Mouse (Mus musculus): Measurements from ENCODE around the gene Sugp1.
A peak's percentile ranks its signal among the peaks of the same experiment; 100 is the strongest.
"Not testable (repeated sequence)": the region's sequence is repeated elsewhere in the genome, so short reads cannot be mapped to it uniquely, and the experiment has no call there.

Sugp1 gene

DNA sequence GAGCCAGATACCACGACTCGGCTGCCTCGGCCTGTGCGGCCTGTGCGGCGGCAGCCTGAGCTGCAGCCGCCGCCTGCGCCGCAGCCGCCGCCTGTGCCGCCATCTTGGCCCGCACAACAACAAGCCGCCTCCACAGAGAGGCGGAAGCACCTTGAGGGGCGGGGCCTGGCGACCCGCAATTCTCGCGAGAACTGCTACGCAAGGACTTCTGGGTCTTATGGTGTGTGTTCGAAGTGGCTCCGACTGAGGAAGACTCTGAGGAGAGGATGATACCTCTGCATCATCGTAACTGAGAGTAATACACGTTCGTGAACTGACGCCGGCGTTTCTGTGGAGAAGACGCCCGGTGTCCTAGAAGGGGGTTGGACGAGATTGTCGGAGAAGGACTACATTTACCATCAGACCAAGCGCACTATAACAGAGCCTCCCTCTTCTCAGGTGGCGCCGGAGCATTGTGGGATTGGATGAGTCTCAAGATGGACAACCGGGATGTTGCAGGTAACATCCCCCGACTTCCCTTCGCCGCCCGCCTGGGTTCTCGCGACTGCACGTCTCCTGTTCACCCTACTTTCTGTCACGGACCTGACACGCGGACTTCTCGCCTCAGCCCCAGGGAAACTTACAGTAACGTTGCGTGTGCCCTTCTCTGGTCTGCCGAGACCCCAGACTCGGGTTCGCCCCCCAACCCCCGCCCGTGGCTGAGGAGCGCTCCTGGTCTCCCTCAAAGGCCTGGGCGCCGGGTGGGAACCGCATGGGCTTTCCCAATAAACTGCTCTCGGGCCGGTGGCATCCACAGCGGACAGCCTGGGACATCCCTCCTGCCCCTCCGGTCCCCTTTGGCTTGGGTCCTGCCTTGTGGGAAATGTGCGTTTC is at the start of gene Sugp1, which contains the start of gene Mau2:
Sugp1 (plus strand) TSS at position 231 of the 873 bp plus-strand sequence.
Mau2 (minus strand) TSS at position 152 of the 873 bp plus-strand sequence.
- DNase-seq = peak; percentile 98

DNA sequence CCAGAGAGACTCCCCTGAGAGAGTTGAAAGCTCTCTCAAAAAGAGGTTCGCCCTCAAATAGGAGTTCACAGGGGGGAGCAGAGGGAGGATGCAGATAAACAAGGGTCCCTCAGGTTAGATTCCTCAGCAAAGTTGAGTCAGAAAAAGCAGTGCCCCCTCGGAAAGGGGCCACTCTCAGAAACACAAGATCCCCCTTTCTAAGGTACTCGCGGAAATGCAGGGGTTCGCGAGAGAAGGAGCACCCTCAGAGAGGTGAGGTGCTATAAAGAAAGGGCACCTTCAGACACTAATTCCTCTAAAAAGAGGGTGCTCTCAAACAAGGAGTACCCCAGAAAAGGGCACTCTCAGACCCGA is 47.2 kb upstream of the Sugp1 start:
- DNase-seq = no peak

DNA sequence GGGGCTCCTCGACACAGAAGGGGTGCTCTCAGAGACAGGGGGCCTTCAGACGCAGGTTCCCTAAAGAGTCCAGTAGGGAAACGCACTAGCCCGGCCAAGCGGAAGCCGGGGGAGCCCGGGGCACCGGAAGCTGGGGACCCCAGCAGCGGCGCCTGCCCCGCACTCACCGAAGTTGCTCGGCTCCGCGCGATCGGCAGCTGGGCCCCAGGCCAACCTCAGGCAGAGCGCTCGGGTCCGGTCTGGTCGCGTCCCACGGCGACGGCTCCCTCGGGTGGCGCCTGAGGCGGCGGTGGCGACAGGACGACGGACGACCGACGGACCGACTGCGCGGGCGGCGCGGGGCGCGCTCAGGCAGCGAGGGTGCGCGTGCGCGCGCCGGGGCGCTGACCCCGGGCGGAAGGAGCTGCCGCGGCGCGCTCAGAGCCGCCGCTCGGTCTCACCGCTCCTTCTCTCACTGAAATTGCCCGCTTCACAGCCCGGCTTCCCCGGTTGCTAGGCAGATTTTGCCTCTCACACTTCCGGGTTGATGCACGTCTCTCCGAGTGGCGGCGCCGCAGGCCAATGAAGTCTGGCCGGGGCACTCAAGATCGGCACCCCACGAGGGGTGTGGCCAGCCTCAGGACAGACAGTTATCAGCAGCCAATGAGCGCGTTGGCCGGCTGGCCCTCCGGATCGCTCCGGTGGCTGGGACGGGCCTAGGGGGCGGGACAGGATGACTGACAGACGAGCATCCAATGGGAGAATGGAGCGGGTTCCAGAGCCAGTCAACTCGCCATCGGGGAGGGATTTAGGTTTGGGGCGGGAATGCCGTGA is 46.6 kb upstream of the Sugp1 start, which contains the start of gene Gatad2a:
Gatad2a (minus strand) TSS at position 609 of the 813 bp plus-strand sequence.
- peak; percentile 100 for DNase-seq

DNA sequence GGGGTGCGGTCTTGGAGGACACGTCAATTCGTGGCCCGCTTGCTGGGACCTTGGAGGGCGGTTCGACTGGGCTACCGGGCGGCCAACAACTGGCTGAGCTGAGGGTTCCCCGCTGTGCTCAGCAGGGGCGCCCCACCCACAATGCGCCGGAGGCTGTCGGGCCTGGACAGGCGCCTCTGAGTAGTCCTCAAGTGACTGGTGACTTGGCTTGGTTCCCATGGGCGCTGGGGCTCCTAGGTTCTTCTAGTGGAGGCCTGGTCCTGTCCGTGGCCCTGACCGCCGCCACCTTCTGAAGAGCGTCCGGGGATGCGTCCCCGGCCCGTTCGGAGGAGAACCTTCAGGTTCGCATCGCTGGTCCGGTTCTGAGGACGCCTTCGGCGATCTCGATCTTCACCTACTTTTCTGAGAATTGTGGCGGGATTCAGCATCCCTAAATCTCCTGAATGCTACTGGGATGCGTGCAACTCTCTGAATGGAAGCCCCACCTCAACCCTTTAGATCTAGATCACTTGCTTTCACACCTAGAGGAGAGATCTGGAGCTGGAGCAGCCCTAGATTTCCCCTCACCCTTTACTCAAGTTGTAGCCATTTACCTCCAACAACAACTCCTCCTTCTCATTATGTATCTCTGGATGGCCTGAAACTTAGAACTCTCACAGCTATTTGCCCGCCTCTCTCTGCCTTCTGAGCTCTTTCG is 45.9 kb upstream of the Sugp1 start:
- no peak for DNase-seq

DNA sequence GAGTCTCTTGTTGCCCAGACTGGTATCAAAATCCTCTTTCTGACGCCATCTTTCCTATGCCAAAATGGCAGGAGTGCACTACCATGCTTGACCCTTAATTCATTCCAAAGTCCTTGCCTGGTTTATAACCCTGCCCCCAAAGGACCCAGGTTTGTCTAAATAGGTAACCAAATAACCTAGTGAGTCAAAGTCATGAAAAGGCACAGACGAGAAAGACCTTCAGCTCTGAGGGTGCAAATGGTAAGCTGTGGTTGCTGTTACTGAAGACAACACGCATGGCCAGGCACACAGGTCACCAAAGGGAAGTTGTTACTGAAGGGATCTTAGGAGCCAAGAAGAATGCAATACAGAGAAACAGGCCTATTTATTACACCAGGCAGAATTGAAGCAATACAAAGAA is 43.9 kb upstream of the Sugp1 start:
- no peak for DNase-seq

DNA sequence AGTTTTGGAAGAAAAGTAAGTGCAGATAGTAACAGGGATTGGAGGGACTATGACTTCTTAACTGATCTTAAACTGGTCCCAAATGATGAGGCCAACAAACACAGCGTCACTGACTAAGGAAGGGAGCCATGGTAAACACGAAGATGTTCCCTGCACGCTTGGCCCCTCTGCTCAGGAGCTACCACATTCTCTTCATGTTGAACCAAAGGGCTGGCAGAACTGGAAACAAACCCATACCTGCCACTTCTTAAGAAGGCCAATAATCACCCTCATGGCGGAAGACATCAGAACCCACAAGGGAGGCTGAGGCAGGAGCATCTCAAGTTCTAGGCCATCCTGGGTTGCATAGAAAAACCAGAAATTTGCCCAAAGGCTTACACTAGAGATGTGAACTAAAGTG is 43.4 kb upstream of the Sugp1 start:
- no peak for DNase-seq

DNA sequence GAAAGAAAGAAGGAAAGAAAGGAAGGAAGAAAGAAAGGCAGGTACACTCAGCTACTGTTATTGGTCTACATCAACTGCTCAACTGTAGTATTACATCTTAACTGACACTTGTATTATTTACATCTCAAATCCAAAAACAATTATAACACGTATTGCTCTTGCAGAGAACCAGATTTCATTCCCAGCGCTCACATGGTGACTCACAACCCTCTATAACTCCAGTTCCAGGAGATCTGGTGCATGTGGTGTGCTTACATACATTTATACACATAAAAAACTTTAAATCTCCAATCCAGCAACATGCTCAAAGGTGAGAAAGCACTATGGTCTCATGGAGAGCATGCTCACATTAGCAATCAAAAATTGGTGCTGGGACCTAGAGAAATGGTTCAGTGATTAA is 42.4 kb upstream of the Sugp1 start:
- no peak for DNase-seq

DNA sequence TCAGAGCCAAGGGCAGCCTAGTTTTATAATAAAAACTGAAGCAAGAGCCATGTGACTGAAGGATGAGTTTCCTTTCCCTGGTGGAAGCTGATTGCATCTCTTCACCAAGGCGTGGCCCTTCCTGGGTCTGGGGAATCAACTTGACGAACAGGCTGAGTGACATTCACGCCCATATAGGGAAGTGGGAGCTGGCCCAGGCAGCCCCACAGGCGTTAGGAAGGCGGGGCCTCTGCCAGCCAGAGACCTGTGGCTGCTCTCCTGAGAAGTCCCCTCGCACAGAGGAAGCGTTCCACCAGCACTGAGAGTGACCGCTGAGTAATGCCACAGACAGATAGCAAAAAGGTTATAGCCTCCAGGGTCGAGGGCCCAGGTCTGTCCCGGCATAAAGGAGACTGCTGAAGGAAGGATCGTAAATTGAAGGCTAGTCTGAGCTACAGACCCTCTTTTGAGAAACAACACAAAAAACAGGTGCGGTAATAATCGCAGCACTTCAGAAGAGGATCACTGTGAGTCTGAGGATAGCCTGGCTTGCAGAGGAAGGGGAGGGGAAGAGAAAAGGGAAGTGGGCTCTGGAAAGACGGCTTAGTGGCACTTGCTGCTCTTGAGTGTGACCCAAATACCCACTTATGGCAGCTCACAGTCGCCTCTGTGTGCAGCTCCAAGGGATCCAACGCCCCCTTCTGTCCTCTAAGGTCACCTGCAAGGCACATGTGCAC is 41.3 kb upstream of the Sugp1 start:
- DNase-seq = peak; percentile 87

DNA sequence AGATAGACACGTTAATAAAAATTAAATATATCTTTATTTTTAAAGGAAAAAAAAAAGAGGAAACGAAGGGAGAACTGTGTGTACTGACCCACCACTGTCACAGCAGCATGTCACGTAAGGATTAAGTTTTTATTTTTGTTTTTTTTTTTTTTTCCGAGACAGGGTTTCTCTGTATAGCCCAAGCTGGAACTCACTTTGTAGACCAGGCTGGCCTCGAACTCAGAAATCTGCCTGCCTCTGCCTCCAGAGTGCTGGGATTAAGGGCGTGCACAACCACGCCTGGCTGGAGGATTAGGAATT is 40.8 kb upstream of the Sugp1 start:
- DNase-seq = not testable (repeated sequence)

DNA sequence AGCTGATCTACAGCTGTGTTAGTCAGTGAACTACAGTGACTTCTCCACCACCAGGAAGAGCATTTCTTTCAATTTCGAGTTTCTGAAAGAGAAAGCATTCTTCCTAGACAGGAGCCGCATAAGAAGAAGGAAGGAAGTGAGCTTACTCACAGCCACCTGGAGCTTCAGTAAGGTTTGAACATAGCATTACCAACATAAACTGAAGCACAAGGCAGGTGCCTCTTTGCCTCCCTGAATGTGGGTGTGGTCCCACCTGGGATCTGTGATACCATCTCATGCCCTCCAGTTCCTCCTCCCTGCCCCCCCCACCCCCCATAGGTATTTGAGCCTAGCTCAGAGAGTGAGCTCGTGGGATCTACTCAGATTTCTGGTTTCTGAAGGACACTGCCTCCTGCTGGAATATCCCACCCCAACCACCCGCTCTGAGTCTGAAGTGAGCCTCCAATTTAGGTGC is 39.4 kb upstream of the Sugp1 start:
- peak; percentile 15 for DNase-seq

DNA sequence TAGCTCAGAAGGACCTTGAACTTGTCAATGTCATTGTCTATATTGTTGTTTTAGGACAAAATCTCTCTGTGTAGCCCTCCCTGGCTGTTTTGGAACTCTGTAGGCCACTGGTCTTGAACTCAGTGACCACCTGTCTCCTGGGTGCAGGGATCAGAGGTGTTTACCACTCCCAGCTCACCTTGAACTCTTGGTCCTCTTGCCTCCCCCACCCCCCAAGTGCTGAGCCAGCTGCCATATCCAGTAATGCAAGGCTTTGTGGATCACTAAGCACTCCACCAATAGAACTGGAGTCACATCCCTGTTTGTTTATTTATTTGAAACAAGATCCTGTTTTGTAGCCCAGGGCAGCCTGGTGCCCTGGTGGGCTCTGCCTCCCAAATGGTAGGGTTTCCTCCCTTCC is 38.3 kb upstream of the Sugp1 start:
- DNase-seq = no peak

DNA sequence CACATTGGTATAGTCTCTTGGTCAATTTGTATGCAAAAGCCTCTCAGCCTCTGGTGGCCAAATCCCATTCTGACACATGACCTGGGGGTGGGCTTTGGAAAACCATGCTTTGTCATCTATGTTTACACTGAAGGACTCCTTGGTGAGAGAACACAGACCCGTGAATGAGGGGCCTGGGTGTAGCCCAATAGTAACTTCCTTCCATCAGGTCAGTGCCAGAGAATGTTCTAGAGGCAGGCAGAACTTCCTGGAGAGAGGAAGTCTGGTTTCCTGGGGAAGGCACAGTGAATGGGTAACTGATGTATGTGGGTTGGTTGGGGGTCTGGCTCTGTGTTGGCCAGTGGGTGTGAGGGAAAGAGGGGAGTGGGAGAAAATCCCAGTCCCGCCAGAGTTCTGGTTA is 37.4 kb upstream of the Sugp1 start:
- no peak for DNase-seq

DNA sequence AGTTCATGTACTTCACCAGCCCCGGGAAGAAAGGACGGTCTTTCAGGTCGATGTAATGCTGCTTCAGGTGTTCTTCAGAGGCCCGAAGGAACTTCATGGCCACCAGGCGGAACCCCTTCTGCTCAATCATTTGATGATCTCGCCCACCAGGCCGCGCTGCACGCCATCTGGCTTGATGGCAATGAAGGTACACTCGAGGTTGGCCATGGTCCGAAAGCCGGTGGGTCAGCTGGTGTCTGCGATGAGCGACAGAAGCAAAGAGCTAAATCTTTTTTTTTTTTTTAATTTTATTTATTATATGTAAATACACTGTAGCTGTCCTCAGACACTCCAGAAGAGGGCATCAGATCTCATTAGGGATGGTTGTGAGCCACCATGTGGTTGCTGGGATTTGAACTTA is 31.8 kb upstream of the Sugp1 start:
- DNase-seq = not testable (repeated sequence)

DNA sequence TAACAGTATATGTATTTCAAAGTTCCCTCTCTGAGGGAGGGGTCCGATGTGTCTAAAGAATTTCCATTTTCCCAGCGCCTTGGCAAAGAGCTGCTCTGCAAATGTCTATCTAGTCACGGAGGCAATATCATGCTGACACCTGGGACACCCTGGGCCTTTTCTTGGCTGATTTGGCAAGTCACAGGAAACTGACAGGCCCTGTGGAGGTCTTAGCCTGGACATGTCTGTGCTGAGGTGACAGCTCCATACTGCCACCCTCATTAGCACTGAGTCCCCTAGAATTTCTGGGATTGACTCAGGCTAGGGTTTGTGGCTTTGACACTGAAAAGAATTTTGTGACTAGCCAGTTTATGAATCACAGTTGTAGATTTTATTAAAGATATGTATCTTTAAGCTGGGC is 30.3 kb upstream of the Sugp1 start:
- no peak for DNase-seq

DNA sequence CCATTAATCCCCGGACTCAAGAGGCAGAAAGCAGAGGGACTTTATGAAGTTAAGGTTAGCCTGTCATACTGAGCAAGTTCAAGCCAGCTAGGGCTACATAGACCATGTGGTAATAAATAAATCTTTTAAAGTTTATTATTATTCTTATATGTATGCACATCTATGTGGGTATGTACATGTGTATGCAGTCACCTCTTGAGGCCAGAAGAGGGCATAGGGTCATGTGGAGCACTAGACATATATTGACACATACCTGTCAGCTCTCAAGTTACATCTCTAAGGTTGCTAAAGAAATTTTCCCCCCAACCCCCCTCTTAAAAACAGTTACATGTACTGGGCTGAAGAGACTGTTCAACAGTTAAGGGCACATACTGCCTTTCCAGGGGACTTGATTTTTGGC is 29.9 kb upstream of the Sugp1 start:
- no peak for DNase-seq

DNA sequence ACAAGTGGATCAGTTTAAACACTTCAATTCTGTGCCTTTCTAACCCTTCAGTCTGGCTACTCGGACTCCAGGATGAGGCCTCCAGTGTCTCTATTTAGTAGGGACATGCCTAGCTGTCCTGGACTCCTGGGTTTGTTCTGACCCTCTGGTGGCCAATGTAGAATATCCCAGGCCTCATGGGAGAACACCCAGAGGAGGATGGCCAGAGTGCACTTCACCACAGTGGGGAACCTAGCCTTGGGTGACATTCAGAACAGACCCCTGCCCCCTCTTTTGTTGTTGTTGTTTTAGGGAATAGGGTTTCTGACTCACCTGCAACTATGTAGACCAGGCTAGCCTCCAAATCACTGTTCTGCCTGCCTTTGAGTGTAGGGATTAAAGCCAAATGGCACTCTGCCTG is 27.6 kb upstream of the Sugp1 start:
- DNase-seq = no peak

DNA sequence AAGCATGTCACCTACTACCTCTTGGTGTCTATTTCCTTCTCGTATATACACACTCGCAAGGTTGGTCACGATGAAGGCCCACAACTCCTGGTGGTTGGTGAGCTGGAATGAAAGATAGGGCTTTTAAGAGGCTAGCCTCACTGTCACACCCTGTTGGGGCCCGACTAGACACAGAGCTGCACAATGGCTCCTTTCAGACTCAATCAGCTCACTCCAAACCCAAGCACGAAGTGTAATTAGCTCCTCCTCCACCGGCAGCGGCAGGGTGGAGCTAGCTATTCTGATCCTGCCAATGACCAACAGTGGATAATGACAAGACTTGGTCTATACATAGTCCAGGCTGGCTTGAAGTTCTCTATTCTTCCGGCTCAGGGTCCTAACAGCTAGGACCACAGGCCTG is 19.0 kb upstream of the Sugp1 start:
- DNase-seq = peak; percentile 59

DNA sequence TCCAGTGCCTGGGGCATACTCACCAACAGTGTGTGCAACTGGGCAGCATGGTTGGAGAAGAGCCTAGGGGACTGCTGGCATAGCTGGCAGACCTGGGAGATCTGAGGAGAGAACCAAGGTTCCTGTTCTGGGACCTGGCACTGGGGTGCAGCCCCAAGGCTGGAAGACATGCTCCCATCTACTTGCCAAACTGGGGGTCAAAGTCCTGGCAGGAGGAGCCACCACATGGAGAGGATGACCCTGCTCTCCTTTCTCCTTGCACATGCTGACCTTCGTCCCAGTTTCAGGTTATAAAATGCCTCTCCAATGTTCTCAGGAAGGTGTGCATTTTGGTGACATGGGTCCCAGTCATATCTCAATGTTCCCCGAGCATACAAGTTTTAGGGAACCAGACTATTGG is 16.5 kb upstream of the Sugp1 start:
- no peak for DNase-seq

DNA sequence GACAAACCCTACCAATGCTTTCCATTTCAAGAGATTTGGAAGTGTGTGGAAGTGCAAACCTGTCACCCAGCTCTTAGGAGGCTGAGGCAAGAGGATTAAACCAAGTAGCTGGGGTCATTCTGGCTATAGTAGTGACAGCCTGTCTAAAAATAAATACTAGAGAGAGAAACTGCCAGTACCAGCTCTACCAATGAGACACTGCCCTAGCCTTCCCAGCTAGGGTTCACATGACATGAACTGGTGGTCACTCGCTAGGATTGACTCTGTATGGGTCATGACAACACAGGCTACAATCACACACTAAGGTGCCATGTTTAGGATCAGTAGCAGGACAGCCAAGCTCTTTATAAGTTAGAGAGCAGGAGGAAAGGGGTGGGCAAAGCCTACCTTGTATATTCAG is 12.4 kb upstream of the Sugp1 start:
- DNase-seq = no peak

DNA sequence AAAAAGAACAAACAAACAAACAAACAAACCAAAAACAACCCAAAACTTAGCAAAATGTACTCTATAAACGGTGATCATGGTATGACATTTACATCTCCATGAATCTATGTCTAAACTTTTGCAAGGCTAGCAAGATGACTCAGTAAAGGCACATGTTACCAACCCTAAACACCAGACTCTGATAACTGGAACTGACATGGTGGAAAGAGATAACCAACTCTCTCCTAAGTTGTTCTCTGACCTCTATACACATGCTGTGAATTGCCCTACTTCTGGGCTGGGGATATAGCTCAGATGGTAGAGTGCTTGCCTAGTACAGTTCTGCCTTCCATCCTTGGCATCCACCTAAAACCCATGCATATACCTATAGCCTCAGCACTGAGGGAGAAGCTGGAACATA is 4.6 kb upstream of the Sugp1 start:
- no peak for DNase-seq

DNA sequence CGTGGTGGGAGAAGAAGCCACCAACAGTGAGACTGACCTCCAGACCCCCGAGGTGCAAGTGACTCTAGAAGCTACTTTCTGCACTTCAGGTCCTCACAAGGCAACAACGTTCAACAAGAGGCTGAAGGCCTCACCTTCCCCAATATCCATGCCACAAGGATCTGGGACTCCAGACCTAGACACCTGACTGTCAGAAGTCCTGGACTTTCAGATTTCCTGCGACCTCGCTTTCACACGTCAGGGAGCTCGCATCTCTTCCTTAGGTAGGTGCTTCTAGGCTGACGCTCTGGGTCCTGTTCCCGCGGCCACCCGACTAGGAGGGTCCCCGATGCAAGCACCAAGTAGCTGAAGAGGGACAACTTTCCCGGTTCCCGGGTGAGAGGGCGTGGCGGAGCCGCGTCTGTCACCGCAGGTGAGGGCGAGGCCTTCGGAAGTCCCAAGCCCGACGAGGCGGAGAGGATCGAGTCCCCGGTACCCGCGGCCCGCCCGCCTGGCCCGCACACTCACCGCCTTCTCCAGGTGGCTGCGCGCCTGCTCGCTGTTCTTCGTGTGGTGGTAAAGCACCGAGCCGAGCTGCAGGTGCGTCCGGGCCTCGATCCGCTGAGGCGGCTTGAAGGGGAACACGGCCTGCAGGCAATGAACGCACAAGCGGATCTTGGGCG is 597 bp upstream of the Sugp1 start:
- no peak for DNase-seq

DNA sequence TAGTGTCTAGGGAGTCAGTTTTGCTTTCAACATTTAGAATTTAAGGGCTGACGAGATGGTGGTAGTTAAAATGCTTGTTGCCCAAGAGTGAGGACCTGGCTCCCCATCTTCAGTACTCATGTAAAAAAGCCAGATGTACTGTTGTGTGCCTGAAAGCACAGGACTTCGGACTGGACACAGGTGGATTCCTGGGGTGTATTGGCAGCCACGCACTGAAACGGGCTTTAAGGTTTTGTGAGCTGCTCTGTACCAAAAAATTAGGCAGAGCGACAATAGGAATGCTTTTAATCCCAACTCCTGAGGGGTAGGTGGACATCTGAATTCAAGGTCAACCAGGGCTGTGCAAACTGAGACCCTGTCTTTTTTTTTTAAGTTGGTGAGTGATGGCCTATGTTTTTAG is 1.4 kb downstream of the Sugp1 start:
- DNase-seq = no peak

Data from retina, postnatal 1 day (tissue).